Mouse (Mus musculus): ENCODE results near the gene Adk.
"Not testable (repeated sequence)": the region's sequence is repeated elsewhere in the genome, so short reads cannot be mapped to it uniquely, and the experiment has no call there.

Adk gene

GRCm38 (mm10) chr14:21064321-21064720 is 11.9 kb downstream of the Adk start:
- DNase-seq (ENCODE audit: low read depth, low spot score): no peak

- peak; percentile 79 for DNase-seq (ENCODE audit: low read depth, low spot score)
Measured at GRCm38 (mm10) chr14:21065490-21066162, 13.3 kb downstream of the Adk start.

- no peak for DNase-seq (ENCODE audit: low read depth, low spot score)
Measured at GRCm38 (mm10) chr14:21069594-21069993, 17.2 kb downstream of the Adk start.

- DNase-seq (ENCODE audit: low read depth, low spot score): no peak
Measured at GRCm38 (mm10) chr14:21073981-21074380, 21.6 kb downstream of the Adk start.

GRCm38 (mm10) chr14:21074398-21075320 is 22.3 kb downstream of the Adk start:
- no peak for DNase-seq (ENCODE audit: low read depth, low spot score)

- DNase-seq (ENCODE audit: low read depth, low spot score): peak; percentile 95
Measured at GRCm38 (mm10) chr14:21075751-21076500, 23.6 kb downstream of the Adk start.

GRCm38 (mm10) chr14:21076501-21077194 is 24.3 kb downstream of the Adk start:
- peak; percentile 52 for DNase-seq (ENCODE audit: low read depth, low spot score)

GRCm38 (mm10) chr14:21077939-21078338 is 25.6 kb downstream of the Adk start:
- no peak for DNase-seq (ENCODE audit: low read depth, low spot score)

- DNase-seq (ENCODE audit: low read depth, low spot score): no peak
Measured at GRCm38 (mm10) chr14:21078511-21078910, 26.1 kb downstream of the Adk start.

- peak; percentile 60 for DNase-seq (ENCODE audit: low read depth, low spot score)
Measured at GRCm38 (mm10) chr14:21082823-21083222, 30.4 kb downstream of the Adk start.

- DNase-seq (ENCODE audit: low read depth, low spot score): peak; percentile 57
Measured at GRCm38 (mm10) chr14:21085666-21086065, 33.3 kb downstream of the Adk start.

- no peak for DNase-seq (ENCODE audit: low read depth, low spot score)
Measured at GRCm38 (mm10) chr14:21086106-21086505, 33.7 kb downstream of the Adk start.

- peak; percentile 85 for DNase-seq (ENCODE audit: low read depth, low spot score)
Measured at GRCm38 (mm10) chr14:21086827-21087351, 34.5 kb downstream of the Adk start.

GRCm38 (mm10) chr14:21087390-21088060 is 35.2 kb downstream of the Adk start:
- peak; percentile 60 for DNase-seq (ENCODE audit: low read depth, low spot score)

- peak; percentile 55 for DNase-seq (ENCODE audit: low read depth, low spot score)
Measured at GRCm38 (mm10) chr14:21088731-21089130, 36.4 kb downstream of the Adk start.

- no peak for DNase-seq (ENCODE audit: low read depth, low spot score)
Measured at GRCm38 (mm10) chr14:21090400-21090799, 38.0 kb downstream of the Adk start.

GRCm38 (mm10) chr14:21090930-21091486 is 38.6 kb downstream of the Adk start:
- DNase-seq (ENCODE audit: low read depth, low spot score): peak; percentile 62

GRCm38 (mm10) chr14:21094161-21094560 is 41.8 kb downstream of the Adk start:
- not testable (repeated sequence) for DNase-seq (ENCODE audit: low read depth, low spot score)

GRCm38 (mm10) chr14:21096279-21096678 is 43.9 kb downstream of the Adk start:
- no peak for DNase-seq (ENCODE audit: low read depth, low spot score)

GRCm38 (mm10) chr14:21096689-21097088 is 44.3 kb downstream of the Adk start:
- DNase-seq (ENCODE audit: low read depth, low spot score): no peak

Data from 3T3-L1 (cell line).